Mouse (Mus musculus): ENCODE measurements at regions not wholly inside any gene's neighbourhood (a gene's known extent, or its start where the extent isn't known, plus 50 kb on each side); places are given as distances from the start of the nearest gene placed in this dataset.

DNA sequence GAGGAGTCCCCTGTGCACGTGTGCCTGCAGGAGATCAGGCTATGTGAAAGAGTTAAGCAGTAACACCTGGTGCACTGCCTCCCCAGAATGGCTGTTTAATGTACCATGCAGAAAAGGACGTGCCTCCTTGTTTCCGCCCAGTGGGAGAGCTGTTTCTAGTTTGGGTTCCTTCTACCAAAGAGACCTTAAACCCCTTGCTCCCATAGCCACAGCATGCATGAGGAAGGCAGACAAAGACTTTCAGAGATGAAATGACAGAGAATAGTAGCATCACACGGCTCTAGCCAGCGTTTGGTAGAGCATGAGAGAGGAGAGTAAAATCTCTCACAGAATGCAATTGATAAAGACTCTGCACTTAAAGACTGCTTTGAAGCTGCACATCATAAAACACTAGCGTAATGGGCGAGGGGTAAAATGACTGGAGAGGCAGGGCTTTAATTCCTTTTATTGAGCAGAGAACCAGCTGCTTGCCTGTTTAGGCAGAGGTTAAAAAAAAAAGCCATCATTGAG, 74.3 kb upstream of the Gbe1 start:
- TF ChIP-seq CTCF (IDR thresholded peaks at IDR 0.05; ENCODE audit: extremely low read depth, insufficient read depth, low read length) (no peak), POLR2A (IDR thresholded peaks at IDR 0.05; ENCODE audit: extremely low read depth, insufficient read depth, low read length) (no peak)

All from cortical plate, adult 2 months (tissue).